Mouse (Mus musculus): ENCODE data around the gene Cpm. TPM values are rescaled to one million over a fixed set of nuclear protein-coding genes. Genes with fewer than 3 reads are reported as not detected.

The Cpm gene
- polyA plus RNA-seq, 1 experiment from 2014 or later: 5.2 TPM

- H3K4me3 ChIP-seq (replicated peaks): no peak overlapping the region
- 85% methylated on average over 15 of the region's 15 CpGs for WGBS
- H3K9me3 ChIP-seq: no peaks in the 10 kb centered on the region
- ATAC-seq (ENCODE audit: low FRiP score): no peak
- no peak overlapping the region for H3K4me2 ChIP-seq
- H3K27me3 ChIP-seq: no peaks in the 10 kb centered on the region
- no peaks in the 10 kb centered on the region for H3K36me3 ChIP-seq (replicated peaks)
- no peak overlapping the region for H3K27ac ChIP-seq
- no peaks in the 10 kb centered on the region for H3K4me1 ChIP-seq
- H3K9ac ChIP-seq: no peak overlapping the region
Measured at GRCm38 (mm10) chr10:117605283-117606243, 23.7 kb upstream of the Cpm start.

DNA sequence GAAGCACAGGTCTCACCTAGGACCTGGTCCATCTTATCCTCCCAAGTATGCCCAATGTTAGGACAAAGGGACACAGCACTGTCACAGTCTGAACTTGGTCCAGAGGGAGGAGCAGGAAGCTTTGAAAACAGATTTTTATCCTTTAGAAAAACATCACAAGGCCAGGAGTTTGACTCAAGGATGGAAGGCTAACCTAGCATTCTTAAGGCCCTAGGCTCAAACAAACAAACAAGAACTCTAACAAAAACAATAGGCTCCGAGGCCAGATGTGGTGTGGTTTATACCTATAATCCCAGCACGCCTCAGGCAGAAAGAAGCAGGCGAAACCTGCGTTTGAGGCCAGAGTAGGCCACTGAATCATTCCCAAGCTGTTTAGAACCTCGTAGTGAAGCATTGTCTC is 22.9 kb upstream of the Cpm start:
- no peak overlapping the region for H3K27ac ChIP-seq
- no peak overlapping the region for H3K9ac ChIP-seq
- WGBS: 85% methylated on average over 5 of the region's 5 CpGs
- no peaks in the 10 kb centered on the region for H3K36me3 ChIP-seq (replicated peaks)
- H3K4me3 ChIP-seq (replicated peaks): no peak overlapping the region
- no peaks in the 10 kb centered on the region for H3K4me1 ChIP-seq
- H3K27me3 ChIP-seq: no peaks in the 10 kb centered on the region
- no peaks in the 10 kb centered on the region for H3K9me3 ChIP-seq
- H3K4me2 ChIP-seq: no peak overlapping the region
- no peak for ATAC-seq (ENCODE audit: low FRiP score)

DNA sequence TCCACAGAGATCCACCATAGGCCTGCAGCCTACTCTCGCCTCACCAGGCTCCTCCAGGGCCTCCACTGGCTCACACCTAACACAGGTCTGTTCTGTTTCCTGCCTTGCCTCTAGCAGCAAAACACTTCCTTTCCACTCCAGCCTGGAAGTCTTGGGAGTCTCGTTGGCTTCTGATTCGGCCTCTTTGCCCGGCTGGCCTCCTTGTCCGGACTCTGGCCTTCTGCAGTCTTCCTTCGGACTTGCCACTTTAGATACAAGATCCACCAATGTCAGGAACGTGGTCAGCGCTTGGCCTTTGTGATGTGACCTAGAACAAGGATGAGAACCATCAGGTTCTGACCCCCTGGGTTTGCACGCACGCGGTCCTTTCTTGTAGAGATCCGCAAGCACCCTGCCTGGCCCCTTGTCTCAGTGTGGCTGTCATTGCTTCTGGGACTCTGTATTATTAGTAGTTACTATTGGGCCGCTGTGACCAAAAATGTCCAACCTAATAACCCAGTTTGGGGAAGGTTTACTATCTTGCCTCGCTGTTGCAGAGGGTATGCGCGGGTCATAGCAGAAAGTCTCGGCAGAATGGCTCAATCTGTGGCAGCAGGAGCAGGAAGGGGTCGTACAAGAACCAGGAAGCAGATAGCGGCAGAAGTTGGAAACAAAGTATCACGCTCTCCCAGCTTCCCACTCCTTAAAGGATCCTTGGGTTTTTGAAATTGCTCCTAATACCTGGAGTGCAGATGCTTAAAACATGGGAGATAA is 22.1 kb upstream of the Cpm start:
- H3K4me3 ChIP-seq (replicated peaks): no peak overlapping the region
- no peaks in the 10 kb centered on the region for H3K9me3 ChIP-seq
- no peaks in the 10 kb centered on the region for H3K4me1 ChIP-seq
- no peaks in the 10 kb centered on the region for H3K27me3 ChIP-seq
- no peaks in the 10 kb centered on the region for H3K36me3 ChIP-seq (replicated peaks)
- no peak overlapping the region for H3K27ac ChIP-seq
- H3K4me2 ChIP-seq: no peak overlapping the region
- H3K9ac ChIP-seq: no peak overlapping the region
- no peak for ATAC-seq (ENCODE audit: low FRiP score)
- WGBS: 92% methylated on average over 20 of the region's 20 CpGs

DNA sequence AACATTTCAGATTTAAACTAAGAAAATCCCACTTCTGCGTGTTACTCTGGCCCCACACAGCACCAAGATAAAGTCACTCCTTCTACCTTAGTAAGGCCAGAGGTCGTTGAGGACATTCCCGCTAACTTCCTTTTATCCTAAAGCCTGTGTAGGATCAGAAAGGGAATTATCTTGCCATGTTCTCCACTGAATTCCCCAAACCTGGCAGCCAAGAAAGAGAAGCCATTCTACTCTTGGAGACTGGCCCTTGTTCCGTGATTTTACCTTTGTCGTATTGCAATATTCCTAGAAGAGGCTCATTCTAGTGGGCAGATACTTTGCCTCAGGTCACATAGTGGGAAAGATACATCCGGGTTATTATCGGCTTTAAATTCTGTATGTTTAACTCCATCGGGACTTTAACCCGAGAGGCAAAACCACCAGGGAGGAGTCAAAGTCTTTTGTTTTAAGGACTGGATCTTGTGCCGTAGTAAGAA is 21.5 kb upstream of the Cpm start:
- WGBS: 93% methylated on average over 10 of the region's 10 CpGs
- no peak overlapping the region for H3K4me2 ChIP-seq

DNA sequence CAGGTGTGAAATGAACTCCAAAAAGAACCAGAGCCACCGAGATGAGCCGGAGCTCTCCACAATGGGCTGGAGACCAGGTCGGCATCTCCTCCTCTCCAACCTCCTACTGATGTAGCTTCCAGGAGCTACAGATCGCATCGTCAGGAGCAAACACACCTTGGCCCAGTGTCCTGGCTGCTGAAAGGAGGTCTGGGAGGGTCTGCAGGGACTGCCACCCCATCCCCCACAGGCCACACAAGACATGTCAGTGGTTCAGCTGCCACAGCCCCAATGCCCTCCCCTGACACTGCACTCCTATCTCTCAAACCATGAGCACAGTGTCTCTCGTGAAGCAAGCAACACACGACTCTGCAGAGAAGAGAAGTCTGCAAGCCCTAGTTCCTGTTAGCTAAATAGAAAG is 20.8 kb upstream of the Cpm start:
- 92% methylated on average over 7 of the region's 7 CpGs for WGBS
- Histone ChIP-seq H3K27me3 (no peaks in the 10 kb centered on the region), H3K4me1 (no peaks in the 10 kb centered on the region), H3K4me2 (no peak overlapping the region), H3K4me3 (replicated peaks) (no peak overlapping the region), H3K36me3 (replicated peaks) (no peaks in the 10 kb centered on the region), H3K27ac (no peak overlapping the region), H3K9ac (no peak overlapping the region), H3K9me3 (no peaks in the 10 kb centered on the region)
- no peak for ATAC-seq (ENCODE audit: low FRiP score)

More for the DNA sequence above, 21.5 kb upstream of the Cpm start:
- no peaks in the 10 kb centered on the region for H3K27me3 ChIP-seq
- H3K36me3 ChIP-seq (replicated peaks): no peaks in the 10 kb centered on the region
- H3K9me3 ChIP-seq: no peaks in the 10 kb centered on the region
- H3K4me3 ChIP-seq (replicated peaks): no peak overlapping the region
- no peak overlapping the region for H3K9ac ChIP-seq
- H3K27ac ChIP-seq: no peak overlapping the region
- ATAC-seq (ENCODE audit: low FRiP score): no peak
- H3K4me1 ChIP-seq: no peaks in the 10 kb centered on the region

DNA sequence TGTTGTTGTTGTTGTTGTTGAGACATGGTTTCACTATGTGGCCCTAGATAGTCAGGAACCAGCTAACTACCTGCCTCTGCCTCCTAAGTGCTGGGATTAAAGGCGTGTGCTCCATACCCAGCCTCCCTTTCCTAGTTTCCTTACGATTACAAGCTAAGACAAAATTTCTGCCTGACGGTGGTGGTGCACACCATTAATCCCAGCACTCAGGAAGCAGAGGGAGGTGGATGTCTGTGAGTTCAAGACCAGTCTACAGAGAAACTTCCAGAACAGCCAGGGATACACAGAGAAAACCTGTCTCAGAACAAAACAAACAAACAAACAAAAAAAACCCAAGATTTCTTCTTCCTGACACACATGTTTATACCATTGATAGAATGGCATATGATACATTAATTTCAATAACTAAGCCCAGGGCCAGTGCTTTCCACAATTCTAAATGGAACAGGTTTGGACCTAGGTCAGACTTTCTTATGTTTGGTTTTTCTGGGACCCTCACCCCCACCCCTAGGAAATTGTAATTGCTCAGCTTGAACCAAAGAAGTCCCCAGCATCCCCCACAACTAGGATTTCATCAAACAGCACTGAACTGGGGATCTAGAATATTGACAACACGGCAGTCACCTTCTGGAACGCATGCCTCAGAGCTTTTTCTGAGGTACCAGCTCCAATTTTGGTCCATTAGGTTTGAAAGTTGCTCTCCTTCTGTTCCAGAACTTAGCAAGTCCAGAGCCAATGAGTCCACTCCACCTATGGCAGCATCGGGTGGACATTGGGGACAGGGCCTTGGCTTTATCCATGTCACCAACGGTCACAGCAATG is 20.1 kb upstream of the Cpm start:
- WGBS: 91% methylated on average over 7 of the region's 7 CpGs
- H3K36me3 ChIP-seq (replicated peaks): no peaks in the 10 kb centered on the region

DNA sequence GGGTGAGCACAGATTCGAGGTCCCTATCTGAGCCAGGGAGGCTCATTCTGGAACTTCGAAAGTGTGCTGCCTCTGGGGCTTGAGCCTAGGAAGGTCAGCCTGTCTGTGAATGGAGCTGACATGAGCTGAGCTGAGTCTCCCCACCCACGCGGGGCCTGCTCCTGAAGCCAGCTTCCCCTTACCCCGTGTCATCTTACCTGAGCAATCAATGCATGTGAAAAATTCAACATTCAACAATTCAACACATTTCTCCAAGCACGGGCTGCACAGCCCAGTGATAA is 19.6 kb upstream of the Cpm start:
- no peaks in the 10 kb centered on the region for H3K27me3 ChIP-seq
- H3K9ac ChIP-seq: no peak overlapping the region
- H3K4me2 ChIP-seq: no peak overlapping the region
- H3K9me3 ChIP-seq: no peaks in the 10 kb centered on the region
- no peaks in the 10 kb centered on the region for H3K4me1 ChIP-seq
- 90% methylated on average over 6 of the region's 6 CpGs for WGBS
- H3K4me3 ChIP-seq (replicated peaks): no peak overlapping the region
- no peak for ATAC-seq (ENCODE audit: low FRiP score)
- H3K27ac ChIP-seq: no peak overlapping the region
- H3K36me3 ChIP-seq (replicated peaks): no peaks in the 10 kb centered on the region

More for the DNA sequence above, 20.1 kb upstream of the Cpm start:
- H3K9ac ChIP-seq: no peak overlapping the region
- ATAC-seq (ENCODE audit: low FRiP score): no peak
- no peak overlapping the region for H3K27ac ChIP-seq
- no peaks in the 10 kb centered on the region for H3K4me1 ChIP-seq
- no peak overlapping the region for H3K4me3 ChIP-seq (replicated peaks)
- no peak overlapping the region for H3K4me2 ChIP-seq
- H3K9me3 ChIP-seq: no peaks in the 10 kb centered on the region
- H3K27me3 ChIP-seq: no peaks in the 10 kb centered on the region

DNA sequence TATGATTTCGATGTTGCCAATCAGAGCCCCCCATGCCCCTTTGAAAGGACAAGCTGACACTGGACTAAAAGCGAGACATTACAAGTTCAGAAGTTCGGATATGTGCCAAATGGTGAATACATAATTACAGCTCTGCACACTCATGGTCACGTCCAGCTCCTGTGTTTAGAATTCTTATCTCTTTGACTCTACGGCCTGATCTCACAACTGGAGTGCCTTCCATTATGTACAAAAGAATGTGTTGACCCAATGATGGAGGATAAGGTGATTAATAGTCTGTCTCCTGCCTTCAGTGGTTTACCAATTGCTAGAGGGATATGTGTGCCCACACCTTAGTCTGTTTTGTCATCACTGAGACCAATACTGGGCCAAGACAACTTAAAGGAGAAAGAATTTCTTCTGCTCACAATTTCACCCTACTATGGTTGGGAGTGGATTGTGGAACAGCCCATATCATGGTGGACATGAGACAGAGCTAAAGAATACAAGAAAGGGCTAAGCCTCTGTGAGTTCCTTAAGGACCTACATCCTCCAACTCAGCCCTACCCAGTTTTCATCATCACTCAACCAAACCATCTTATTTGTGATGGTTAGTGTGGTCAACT is 19.0 kb upstream of the Cpm start:
- 91% methylated on average over 5 of the region's 5 CpGs for WGBS
- no peak for ATAC-seq (ENCODE audit: low FRiP score)
- no peak overlapping the region for H3K27ac ChIP-seq
- H3K4me1 ChIP-seq: no peaks in the 10 kb centered on the region
- no peaks in the 10 kb centered on the region for H3K27me3 ChIP-seq
- no peak overlapping the region for H3K4me2 ChIP-seq
- H3K4me3 ChIP-seq (replicated peaks): no peak overlapping the region
- H3K9me3 ChIP-seq: no peaks in the 10 kb centered on the region
- H3K36me3 ChIP-seq (replicated peaks): no peaks in the 10 kb centered on the region
- no peak overlapping the region for H3K9ac ChIP-seq

GRCm38 (mm10) chr10:117610794-117611384 is 18.4 kb upstream of the Cpm start:
- H3K27me3 ChIP-seq: no peaks in the 10 kb centered on the region
- no peak overlapping the region for H3K9ac ChIP-seq
- no peak overlapping the region for H3K27ac ChIP-seq
- H3K4me3 ChIP-seq (replicated peaks): no peak overlapping the region
- no peak overlapping the region for H3K4me2 ChIP-seq
- no peak for ATAC-seq (ENCODE audit: low FRiP score)
- H3K9me3 ChIP-seq: no peaks in the 10 kb centered on the region
- 86% methylated on average over 2 of the region's 2 CpGs for WGBS
- H3K4me1 ChIP-seq: no peaks in the 10 kb centered on the region
- no peaks in the 10 kb centered on the region for H3K36me3 ChIP-seq (replicated peaks)

GRCm38 (mm10) chr10:117611503-117611902 is 17.8 kb upstream of the Cpm start:
- Histone ChIP-seq H3K27ac (no peak overlapping the region), H3K4me2 (no peak overlapping the region), H3K4me3 (replicated peaks) (no peak overlapping the region), H3K9ac (no peak overlapping the region), H3K9me3 (no peaks in the 10 kb centered on the region), H3K36me3 (replicated peaks) (no peaks in the 10 kb centered on the region), H3K4me1 (no peaks in the 10 kb centered on the region), H3K27me3 (no peaks in the 10 kb centered on the region)
- 87% methylated on average over 2 of the region's 2 CpGs for WGBS
- no peak for ATAC-seq (ENCODE audit: low FRiP score)

DNA sequence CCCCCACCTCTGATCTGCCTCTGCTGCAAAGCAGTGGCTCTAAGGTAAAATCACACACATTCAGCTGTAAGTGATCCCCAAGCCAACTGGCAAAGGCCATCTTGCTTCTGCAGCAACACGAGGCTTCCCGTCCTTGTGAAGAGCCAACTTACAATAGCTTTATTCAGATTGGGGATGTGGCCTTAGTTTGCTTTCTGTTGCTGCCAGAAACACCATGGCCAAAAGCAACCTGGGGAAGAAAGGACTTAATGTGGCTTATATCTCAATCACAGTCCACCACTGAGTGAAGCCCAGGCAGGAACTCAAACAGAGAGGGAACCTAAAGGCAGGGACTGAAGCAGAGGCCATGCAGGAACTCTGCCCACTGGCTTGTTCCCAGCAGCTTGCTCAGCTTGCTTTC is 17.3 kb upstream of the Cpm start:
- no peak overlapping the region for H3K4me3 ChIP-seq (replicated peaks)
- H3K27me3 ChIP-seq: no peaks in the 10 kb centered on the region
- H3K4me2 ChIP-seq: no peak overlapping the region
- no peak overlapping the region for H3K27ac ChIP-seq
- ATAC-seq (ENCODE audit: low FRiP score): no peak
- H3K9ac ChIP-seq: no peak overlapping the region
- no peaks in the 10 kb centered on the region for H3K9me3 ChIP-seq
- H3K4me1 ChIP-seq: no peaks in the 10 kb centered on the region
- WGBS: 66% methylated on average over 2 of the region's 2 CpGs
- no peaks in the 10 kb centered on the region for H3K36me3 ChIP-seq (replicated peaks)

Data from forebrain, embryonic 12.5 days (tissue).